Mouse (Mus musculus): ENCODE results near the gene A4galt. TPM values are rescaled to one million over a fixed set of nuclear protein-coding genes. Genes with fewer than 3 reads are reported as not detected.

Gene A4galt
- polyA plus RNA-seq (2014; fragmentation: Nextera tagmentation; extraction: Ambion mirVana) = 0.17 and 0.55 TPM in 2 replicates

GRCm38 (mm10) chr15:83251176-83252004 is at the start of gene A4galt:
A4galt (minus strand) TSS chr15:83251774.
- WGBS (ENCODE audit: insufficient replicate concordance) = 2% methylated on average over 65 of the region's 66 CpGs
- ATAC-seq (replicated peaks; ENCODE audit: insufficient number of reproducible peaks, low FRiP score, low TSS enrichment) = no peak
- Histone ChIP-seq H3K4me3 (ENCODE audit: low read depth, low read length) (peak within 1 kb of the TSS; percentile 55), H3K4me2 (peak within 1 kb of the TSS; percentile 89), H3K27ac (ENCODE audit: low read depth, low read length) (no peak within 1 kb of the TSS), H3K4me1 (ENCODE audit: control insufficient read depth, insufficient read depth, low read length) (peaks cover 6% of the 10 kb centered on the region; the same call in 1 of the 2 replicates), H3K27me3 (ENCODE audit: control insufficient read depth, insufficient read depth, low read length) (peaks cover 30% of the 10 kb centered on the region), H3K9ac (ENCODE audit: low read depth, low read length) (peak within 1 kb of the TSS; percentile 55; the same call in 1 of the 2 replicates), H3K36me3 (ENCODE audit: control insufficient read depth, insufficient read depth, low read length) (no peaks in the 10 kb centered on the region), H3K9me3 (replicated peaks; ENCODE audit: control insufficient read depth, low read length) (no peaks in the 10 kb centered on the region)

- H3K9ac ChIP-seq (ENCODE audit: low read depth, low read length) = no peak overlapping the region
- no peak overlapping the region for H3K27ac ChIP-seq (ENCODE audit: low read depth, low read length)
- H3K9me3 ChIP-seq (replicated peaks; ENCODE audit: control insufficient read depth, low read length) = no peaks in the 10 kb centered on the region
- no peak overlapping the region for H3K4me2 ChIP-seq
- no peaks in the 10 kb centered on the region for H3K36me3 ChIP-seq (ENCODE audit: control insufficient read depth, insufficient read depth, low read length)
- peaks cover 3% of the 10 kb centered on the region; the same call in 1 of the 2 replicates for H3K4me1 ChIP-seq (ENCODE audit: control insufficient read depth, insufficient read depth, low read length)
- WGBS (ENCODE audit: insufficient replicate concordance) = 45% methylated on average over 10 of the region's 10 CpGs
- H3K27me3 ChIP-seq (ENCODE audit: control insufficient read depth, insufficient read depth, low read length) = no peaks in the 10 kb centered on the region
- H3K4me3 ChIP-seq (ENCODE audit: low read depth, low read length) = no peak overlapping the region
- no peak for ATAC-seq (replicated peaks; ENCODE audit: insufficient number of reproducible peaks, low FRiP score, low TSS enrichment)
Measured at GRCm38 (mm10) chr15:83299916-83300582, 48.5 kb upstream of the A4galt start.

- no peak overlapping the region for H3K4me2 ChIP-seq
- H3K27me3 ChIP-seq (ENCODE audit: control insufficient read depth, insufficient read depth, low read length) = no peaks in the 10 kb centered on the region
- no peak overlapping the region for H3K27ac ChIP-seq (ENCODE audit: low read depth, low read length)
- H3K4me1 ChIP-seq (ENCODE audit: control insufficient read depth, insufficient read depth, low read length) = peaks cover 3% of the 10 kb centered on the region; the same call in 1 of the 2 replicates
- WGBS (ENCODE audit: insufficient replicate concordance) = 70% methylated on average over 7 of the region's 7 CpGs
- no peaks in the 10 kb centered on the region for H3K9me3 ChIP-seq (replicated peaks; ENCODE audit: control insufficient read depth, low read length)
- no peak overlapping the region for H3K9ac ChIP-seq (ENCODE audit: low read depth, low read length)
- H3K36me3 ChIP-seq (ENCODE audit: control insufficient read depth, insufficient read depth, low read length) = no peaks in the 10 kb centered on the region
- ATAC-seq (replicated peaks; ENCODE audit: insufficient number of reproducible peaks, low FRiP score, low TSS enrichment) = no peak
- no peak overlapping the region for H3K4me3 ChIP-seq (ENCODE audit: low read depth, low read length)
Measured at GRCm38 (mm10) chr15:83299450-83299849, 47.9 kb upstream of the A4galt start.

DNA sequence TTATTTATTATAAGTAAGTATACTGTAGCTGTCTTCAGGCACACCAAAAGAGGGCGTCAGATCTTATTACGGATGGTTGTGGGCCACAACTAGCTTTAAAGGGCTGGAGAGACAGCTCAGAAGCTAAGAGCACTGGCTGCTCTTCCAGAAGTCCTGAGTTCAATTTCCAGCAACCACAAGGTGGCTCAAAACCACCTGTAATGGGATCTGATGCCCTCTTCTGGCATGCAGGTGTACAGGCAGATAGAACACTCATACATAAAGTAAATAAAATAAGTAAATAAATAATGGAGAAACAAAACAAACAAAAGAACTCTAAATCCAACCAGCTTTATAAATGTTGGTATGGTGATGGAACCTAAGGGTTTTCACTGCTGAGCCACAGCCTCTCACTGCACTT is 47.2 kb upstream of the A4galt start:
- Histone ChIP-seq H3K4me1 (ENCODE audit: control insufficient read depth, insufficient read depth, low read length) (peaks cover 3% of the 10 kb centered on the region; the same call in 1 of the 2 replicates), H3K27ac (ENCODE audit: low read depth, low read length) (no peak overlapping the region), H3K27me3 (ENCODE audit: control insufficient read depth, insufficient read depth, low read length) (no peaks in the 10 kb centered on the region), H3K4me3 (ENCODE audit: low read depth, low read length) (no peak overlapping the region), H3K36me3 (ENCODE audit: control insufficient read depth, insufficient read depth, low read length) (no peaks in the 10 kb centered on the region), H3K9ac (ENCODE audit: low read depth, low read length) (no peak overlapping the region), H3K4me2 (no peak overlapping the region), H3K9me3 (replicated peaks; ENCODE audit: control insufficient read depth, low read length) (no peaks in the 10 kb centered on the region)
- 78% methylated on average over 2 of the region's 2 CpGs for WGBS (ENCODE audit: insufficient replicate concordance)
- no peak for ATAC-seq (replicated peaks; ENCODE audit: insufficient number of reproducible peaks, low FRiP score, low TSS enrichment)

DNA sequence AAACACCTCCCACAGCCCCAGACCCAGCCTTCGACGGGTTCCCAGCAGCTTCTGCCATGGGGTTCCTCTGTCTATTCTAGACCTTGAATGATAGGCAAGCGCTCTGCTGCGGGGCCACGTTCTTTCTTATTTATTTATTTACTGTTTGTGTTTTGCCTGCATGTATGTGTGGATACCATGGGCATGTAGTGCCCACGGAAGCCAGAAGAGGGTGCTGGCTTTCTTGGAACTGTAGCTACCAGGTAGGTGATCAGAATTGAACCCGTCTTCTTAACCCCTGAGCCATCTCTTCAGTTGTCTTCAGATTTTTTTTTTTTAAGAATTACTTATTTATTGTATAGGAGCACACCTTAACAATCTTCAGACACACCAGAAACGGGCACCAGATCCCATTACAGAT is 46.7 kb upstream of the A4galt start:
- Histone ChIP-seq H3K4me2 (no peak overlapping the region), H3K9me3 (replicated peaks; ENCODE audit: control insufficient read depth, low read length) (no peaks in the 10 kb centered on the region), H3K9ac (ENCODE audit: low read depth, low read length) (no peak overlapping the region), H3K4me3 (ENCODE audit: low read depth, low read length) (no peak overlapping the region), H3K4me1 (ENCODE audit: control insufficient read depth, insufficient read depth, low read length) (peaks cover 3% of the 10 kb centered on the region; the same call in 1 of the 2 replicates), H3K27me3 (ENCODE audit: control insufficient read depth, insufficient read depth, low read length) (no peaks in the 10 kb centered on the region), H3K36me3 (ENCODE audit: control insufficient read depth, insufficient read depth, low read length) (no peaks in the 10 kb centered on the region), H3K27ac (ENCODE audit: low read depth, low read length) (no peak overlapping the region)
- no peak for ATAC-seq (replicated peaks; ENCODE audit: insufficient number of reproducible peaks, low FRiP score, low TSS enrichment)
- WGBS (ENCODE audit: insufficient replicate concordance) = 78% methylated on average over 8 of the region's 8 CpGs

GRCm38 (mm10) chr15:83296771-83297311 is 45.3 kb upstream of the A4galt start:
- Histone ChIP-seq H3K27me3 (ENCODE audit: control insufficient read depth, insufficient read depth, low read length) (no peaks in the 10 kb centered on the region), H3K36me3 (ENCODE audit: control insufficient read depth, insufficient read depth, low read length) (no peaks in the 10 kb centered on the region), H3K4me2 (no peak overlapping the region), H3K9ac (ENCODE audit: low read depth, low read length) (no peak overlapping the region), H3K4me3 (ENCODE audit: low read depth, low read length) (no peak overlapping the region), H3K27ac (ENCODE audit: low read depth, low read length) (no peak overlapping the region), H3K9me3 (replicated peaks; ENCODE audit: control insufficient read depth, low read length) (no peaks in the 10 kb centered on the region), H3K4me1 (ENCODE audit: control insufficient read depth, insufficient read depth, low read length) (peaks cover 3% of the 10 kb centered on the region; the same call in 1 of the 2 replicates)
- ATAC-seq (replicated peaks; ENCODE audit: insufficient number of reproducible peaks, low FRiP score, low TSS enrichment) = no peak
- WGBS (ENCODE audit: insufficient replicate concordance) = 64% methylated on average over 7 of the region's 8 CpGs

DNA sequence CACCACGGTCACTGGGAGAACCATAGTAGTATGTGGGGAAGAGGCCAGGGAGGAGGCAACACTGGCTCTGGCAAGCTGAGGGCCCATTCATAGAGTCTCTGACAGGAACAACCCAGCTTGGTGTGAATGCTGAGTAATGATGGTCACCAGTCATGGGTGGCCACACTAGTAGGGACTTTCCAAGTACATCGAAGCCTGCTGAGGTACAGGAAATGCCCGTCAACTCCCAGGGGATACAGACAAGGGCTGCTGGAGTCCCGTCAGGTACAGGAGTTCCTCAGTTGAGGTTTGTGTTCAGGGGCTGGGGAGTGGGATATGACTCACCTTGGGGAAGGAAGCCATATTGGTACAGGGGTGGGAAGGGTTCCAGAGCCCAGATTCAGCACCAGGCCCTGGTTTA is 44.5 kb upstream of the A4galt start:
- Histone ChIP-seq H3K27ac (ENCODE audit: low read depth, low read length) (no peak overlapping the region), H3K4me2 (no peak overlapping the region), H3K36me3 (ENCODE audit: control insufficient read depth, insufficient read depth, low read length) (no peaks in the 10 kb centered on the region), H3K9ac (ENCODE audit: low read depth, low read length) (no peak overlapping the region), H3K4me1 (ENCODE audit: control insufficient read depth, insufficient read depth, low read length) (peaks cover 3% of the 10 kb centered on the region; the same call in 1 of the 2 replicates), H3K4me3 (ENCODE audit: low read depth, low read length) (no peak overlapping the region), H3K27me3 (ENCODE audit: control insufficient read depth, insufficient read depth, low read length) (no peaks in the 10 kb centered on the region), H3K9me3 (replicated peaks; ENCODE audit: control insufficient read depth, low read length) (no peaks in the 10 kb centered on the region)
- WGBS (ENCODE audit: insufficient replicate concordance) = 75% methylated on average over 4 of the region's 4 CpGs
- no peak for ATAC-seq (replicated peaks; ENCODE audit: insufficient number of reproducible peaks, low FRiP score, low TSS enrichment)

GRCm38 (mm10) chr15:83294954-83295353 is 43.4 kb upstream of the A4galt start:
- Histone ChIP-seq H3K4me2 (no peak overlapping the region), H3K4me3 (ENCODE audit: low read depth, low read length) (no peak overlapping the region), H3K4me1 (ENCODE audit: control insufficient read depth, insufficient read depth, low read length) (peaks cover 3% of the 10 kb centered on the region; the same call in 1 of the 2 replicates), H3K9me3 (replicated peaks; ENCODE audit: control insufficient read depth, low read length) (no peaks in the 10 kb centered on the region), H3K9ac (ENCODE audit: low read depth, low read length) (no peak overlapping the region), H3K27ac (ENCODE audit: low read depth, low read length) (no peak overlapping the region), H3K36me3 (ENCODE audit: control insufficient read depth, insufficient read depth, low read length) (no peaks in the 10 kb centered on the region), H3K27me3 (ENCODE audit: control insufficient read depth, insufficient read depth, low read length) (no peaks in the 10 kb centered on the region)
- ATAC-seq (replicated peaks; ENCODE audit: insufficient number of reproducible peaks, low FRiP score, low TSS enrichment) = no peak
- 72% methylated on average over 3 of the region's 3 CpGs for WGBS (ENCODE audit: insufficient replicate concordance)
